Mouse (Mus musculus) forebrain, postnatal 0 days (tissue): ENCODE measurements around the gene Jag2. TPM values are rescaled to one million over a fixed set of nuclear protein-coding genes. Genes with fewer than 3 reads are reported as not detected.

Source experiments
- ATAC-seq: fragments of 200-750 bp; cut with Nextera tagmentation; 2 replicates; pipeline ENCODE4 v1.8.0; 2017; ENCODE audit warnings: mild to moderate bottlenecking, moderate library complexity
- DNase-seq: peaks from one replicate; pipeline ENCODE4 v3.0.0-alpha.2; 2015
- H3K27ac ChIP-seq: fragments of 300-500 bp; sonication (generic); 2 replicates; pipeline ENCODE4 v1.5.1; 2014; ENCODE audit warnings: low read depth, mild to moderate bottlenecking, antibody characterized with exemption, low read length, moderate library complexity, mixed read lengths
- H3K27me3 ChIP-seq: fragments of 300-500 bp; sonication (generic); 2 replicates; pipeline ENCODE4 v1.6.1; 2014; ENCODE audit warnings: mild to moderate bottlenecking, low read length, mixed read lengths; ENCODE audit not compliant: insufficient read depth
- H3K36me3 ChIP-seq: fragments of 300-500 bp; sonication (generic); 2 replicates; pipeline ENCODE4 v1.6.1; 2014; ENCODE audit warnings: mild to moderate bottlenecking, moderate library complexity; ENCODE audit not compliant: insufficient read depth
- H3K4me1 ChIP-seq: fragments of 300-500 bp; sonication (generic); 2 replicates; pipeline ENCODE4 v1.6.1; 2014; ENCODE audit warnings: antibody characterized with exemption; ENCODE audit not compliant: insufficient read depth
- H3K4me2 ChIP-seq: fragments of 300-500 bp; sonication (generic); 2 replicates; pipeline ENCODE4 v1.6.1; 2014; ENCODE audit warnings: low read depth, mild to moderate bottlenecking, moderate library complexity
- H3K4me3 ChIP-seq: fragments of 300-500 bp; sonication (generic); 2 replicates; pipeline ENCODE4 v1.5.1; 2014; ENCODE audit warnings: low read depth, low read length, mixed read lengths
- H3K9ac ChIP-seq: fragments of 300-500 bp; sonication (generic); 2 replicates; pipeline ENCODE4 v1.6.1; 2014; ENCODE audit warnings: mild to moderate bottlenecking
- H3K9me3 ChIP-seq: fragments of 300-500 bp; sonication (generic); 2 replicates; pipeline ENCODE4 v1.6.1; 2016; ENCODE audit warnings: low read length
- CTCF ChIP-seq: sonication (generic); IDR thresholded peaks from 2 replicates; pipeline ENCODE4 v1.5.1; 2016; ENCODE audit warnings: antibody characterized with exemption, control low read depth, low read depth
- WGBS: fragments of 180-500 bp; shearing (Covaris S2); extraction: QIAGEN DNeasy Blood & Tissue Kit; methylation state at CpG from one replicate; pipeline ENCODE4 v1.1.7; 2014; 5-methylcytosine and 5-hydroxymethylcytosine counted together
- polyA plus RNA-seq: library from polyadenylated mRNA; unstranded; fragments of >200 nt; fragmentation: Nextera tagmentation; extraction: Ambion mirVana; gene quantifications from 2 replicates; pipeline ENCODE4 v1.2.1, GENCODE M21; 2015
- total RNA-seq: library from RNA; depleted of rRNA; stranded (reverse); fragments of >200 nt; gene quantifications from 2 replicates; pipeline ENCODE4 v1.2.3, GENCODE M21; 2014

Gene Jag2
- total and polyA plus RNA-seq, 2 experiments from 2014 or later, result 7.9 to 69.4 TPM

GRCm38 (mm10) chr12:112937906-112938305 lies 8.3 kb upstream of the Jag2 start:
- Histone ChIP-seq H3K27ac (no peak overlapping the region), H3K9ac (no peak overlapping the region), H3K36me3 (no peaks in the 10 kb centered on the region), H3K4me3 (no peak overlapping the region), H3K4me1 (peaks cover 10% of the 10 kb centered on the region; the same call in 1 of the 2 replicates), H3K4me2 (no peak overlapping the region), H3K27me3 (no peaks in the 10 kb centered on the region), H3K9me3 (no peaks in the 10 kb centered on the region)
- 62% methylated on average over 9 of the region's 9 CpGs for WGBS
- ATAC-seq (no peak), DNase-seq (no peak)
- no peak for TF ChIP-seq CTCF

GRCm38 (mm10) chr12:112932647-112933046 lies 3.1 kb upstream of the Jag2 start:
- ATAC-seq (no peak), DNase-seq (no peak)
- no peak overlapping the region for H3K4me3 ChIP-seq
- no peak for TF ChIP-seq CTCF
- H3K27me3 ChIP-seq, result no peaks in the 10 kb centered on the region; the same call in 1 of the 2 replicates
- no peaks in the 10 kb centered on the region for H3K36me3 ChIP-seq
- peaks cover 8% of the 10 kb centered on the region; the same call in 1 of the 2 replicates for H3K4me1 ChIP-seq
- H3K27ac ChIP-seq, result no peak overlapping the region
- H3K4me2 ChIP-seq, result no peak overlapping the region
- H3K9ac ChIP-seq, result no peak overlapping the region
- WGBS, result 71% methylated on average over 7 of the region's 7 CpGs
- no peaks in the 10 kb centered on the region for H3K9me3 ChIP-seq

- DNase-seq (peak; percentile 71), ATAC-seq (peak; percentile 62)
- Histone ChIP-seq H3K36me3 (no peaks in the 10 kb centered on the region), H3K27ac (peak overlapping the region; percentile 83), H3K4me1 (peaks cover 11% of the 10 kb centered on the region; the same call in 1 of the 2 replicates), H3K4me3 (peak overlapping the region; percentile 69), H3K9ac (peak overlapping the region; percentile 87), H3K27me3 (no peaks in the 10 kb centered on the region; the same call in 1 of the 2 replicates), H3K9me3 (no peaks in the 10 kb centered on the region), H3K4me2 (peak overlapping the region; percentile 83)
- peak; percentile 29 for TF ChIP-seq CTCF
- WGBS, result 2% methylated on average over 99 of the region's 124 CpGs
These were observed 955 bp downstream of the Jag2 start for GRCm38 (mm10) chr12:112928401-112929241.

GRCm38 (mm10) chr12:112927265-112927664 lies 2.3 kb downstream of the Jag2 start:
- Histone ChIP-seq H3K9ac (no peak overlapping the region), H3K4me3 (no peak overlapping the region), H3K27ac (no peak overlapping the region), H3K4me1 (peaks cover 11% of the 10 kb centered on the region; the same call in 1 of the 2 replicates), H3K9me3 (no peaks in the 10 kb centered on the region), H3K27me3 (no peaks in the 10 kb centered on the region; the same call in 1 of the 2 replicates), H3K36me3 (no peaks in the 10 kb centered on the region), H3K4me2 (peak overlapping the region; percentile 83; the same call in 1 of the 2 replicates)
- no peak for ATAC-seq
- TF ChIP-seq CTCF, result no peak
- no peak for DNase-seq
- WGBS, result 55% methylated on average over 14 of the region's 14 CpGs

- Histone ChIP-seq H3K27me3 (no peaks in the 10 kb centered on the region; the same call in 1 of the 2 replicates), H3K9me3 (no peaks in the 10 kb centered on the region), H3K4me3 (no peak overlapping the region), H3K27ac (no peak overlapping the region), H3K4me2 (no peak overlapping the region), H3K36me3 (no peaks in the 10 kb centered on the region), H3K9ac (no peak overlapping the region), H3K4me1 (peaks cover 11% of the 10 kb centered on the region; the same call in 1 of the 2 replicates)
- DNase-seq, result no peak
- ATAC-seq, result no peak
- peak; percentile 39; the same call in 1 of the 2 replicates for TF ChIP-seq CTCF
- WGBS, result 85% methylated on average over 6 of the region's 6 CpGs
These were observed 3.6 kb downstream of the Jag2 start for GRCm38 (mm10) chr12:112925950-112926349.

- Histone ChIP-seq H3K27me3 (no peaks in the 10 kb centered on the region), H3K4me3 (no peak overlapping the region), H3K4me1 (peaks cover 1% of the 10 kb centered on the region; the same call in 1 of the 2 replicates), H3K27ac (no peak overlapping the region), H3K9ac (no peak overlapping the region), H3K36me3 (peaks cover 27% of the 10 kb centered on the region), H3K9me3 (no peaks in the 10 kb centered on the region), H3K4me2 (no peak overlapping the region)
- WGBS, result 27% methylated on average over 3 of the region's 3 CpGs
- TF ChIP-seq CTCF, result no peak
- DNase-seq (no peak), ATAC-seq (no peak)
These were observed 7.0 kb downstream of the Jag2 start for GRCm38 (mm10) chr12:112922541-112922940.

- WGBS, result 85% methylated on average over 12 of the region's 12 CpGs
- ATAC-seq (no peak), DNase-seq (no peak)
- Histone ChIP-seq H3K9ac (no peak overlapping the region), H3K4me3 (no peak overlapping the region), H3K27me3 (no peaks in the 10 kb centered on the region), H3K4me1 (no peaks in the 10 kb centered on the region), H3K36me3 (peaks cover 29% of the 10 kb centered on the region), H3K4me2 (no peak overlapping the region), H3K9me3 (no peaks in the 10 kb centered on the region), H3K27ac (no peak overlapping the region)
- no peak for TF ChIP-seq CTCF
These were observed 8.1 kb downstream of the Jag2 start for GRCm38 (mm10) chr12:112921518-112921917.
